Mouse (Mus musculus) stomach, postnatal 0 days (tissue): ENCODE measurements around the gene Nt5c1a. TPM values are rescaled to one million over a fixed set of nuclear protein-coding genes. Genes with fewer than 3 reads are reported as not detected.

ENCODE experiments used
- ATAC-seq: fragments of 200-750 bp; cut with Nextera tagmentation; 2 replicates; pipeline ENCODE4 v1.8.0; 2017; ENCODE audit not compliant: low FRiP score, low TSS enrichment
- DNase-seq: peaks from one replicate; pipeline ENCODE4 v3.0.0-alpha.2; 2016; ENCODE audit warnings: low spot score
- H3K27ac ChIP-seq: fragments of 300-500 bp; sonication (generic); replicated peaks from 2 replicates; pipeline ENCODE4 v1.5.1; 2014; ENCODE audit warnings: mild to moderate bottlenecking, control low read depth
- H3K27me3 ChIP-seq: fragments of 300-500 bp; sonication (generic); 2 replicates; pipeline ENCODE4 v1.6.1; 2014; ENCODE audit warnings: low read length; ENCODE audit not compliant: control insufficient read depth, insufficient read depth
- H3K36me3 ChIP-seq: fragments of 300-500 bp; sonication (generic); 2 replicates; pipeline ENCODE4 v1.6.1; 2014; ENCODE audit warnings: low read length, mixed read lengths; ENCODE audit not compliant: control insufficient read depth, insufficient read depth
- H3K4me1 ChIP-seq: fragments of 300-500 bp; sonication (generic); replicated peaks from 2 replicates; pipeline ENCODE4 v1.6.1; 2014; ENCODE audit warnings: antibody characterized with exemption; ENCODE audit not compliant: control insufficient read depth, insufficient read depth
- H3K4me2 ChIP-seq: fragments of 300-500 bp; sonication (generic); replicated peaks from 2 replicates; pipeline ENCODE4 v1.6.1; 2014; ENCODE audit warnings: low read depth, mild to moderate bottlenecking, control low read depth, moderate library complexity
- H3K4me3 ChIP-seq: fragments of 300-500 bp; sonication (generic); 2 replicates; pipeline ENCODE4 v1.5.1; 2014; ENCODE audit warnings: low read depth, low read length, control low read depth
- H3K9ac ChIP-seq: fragments of 300-500 bp; sonication (generic); 2 replicates; pipeline ENCODE4 v1.6.1; 2014; ENCODE audit warnings: mild to moderate bottlenecking, low read length, control low read depth, mixed read lengths
- H3K9me3 ChIP-seq: fragments of 300-500 bp; sonication (generic); 2 replicates; pipeline ENCODE4 v1.6.1; 2016; ENCODE audit warnings: low read length; ENCODE audit not compliant: control insufficient read depth
- CTCF ChIP-seq: IDR thresholded peaks from 2 replicates; pipeline ENCODE4 v1.5.1; 2016; ENCODE audit warnings: antibody characterized with exemption, low read depth, mild to moderate bottlenecking, moderate library complexity
- EP300 ChIP-seq: optimal IDR thresholded peaks from 2 replicates; pipeline ENCODE3; 2016; ENCODE audit warnings: antibody characterized with exemption
- WGBS: fragments of 180-500 bp; shearing (Covaris S2); extraction: QIAGEN DNeasy Blood & Tissue Kit; methylation state at CpG from one replicate; pipeline ENCODE4 v1.1.7; 2014; 5-methylcytosine and 5-hydroxymethylcytosine counted together
- polyA plus RNA-seq: library from polyadenylated mRNA; unstranded; fragments of >200 nt; fragmentation: Nextera tagmentation; extraction: Ambion mirVana; gene quantifications from 2 replicates; pipeline ENCODE4 v1.2.1, GENCODE M21; 2015

Gene Nt5c1a
- polyA plus RNA-seq, 1 experiment from 2014 or later: not detected

- Histone ChIP-seq H3K27ac (no peak overlapping the region), H3K36me3 (no peaks in the 10 kb centered on the region), H3K4me1 (no peaks in the 10 kb centered on the region), H3K9me3 (no peaks in the 10 kb centered on the region), H3K4me2 (no peak overlapping the region), H3K4me3 (no peak overlapping the region), H3K27me3 (no peaks in the 10 kb centered on the region), H3K9ac (no peak overlapping the region)
- 48% methylated on average over 7 of the region's 7 CpGs for WGBS
- no peak for DNase-seq
- no peak for TF ChIP-seq CTCF
- no peak for TF ChIP-seq EP300
- ATAC-seq: peak; percentile 43; the same call in 1 of the 2 replicates
Observed at GRCm38 (mm10) chr4:123247147-123247880, 46.0 kb downstream of the Nt5c1a start.

GRCm38 (mm10) chr4:123248971-123249567, 47.8 kb downstream of the Nt5c1a start:
- Histone ChIP-seq H3K9me3 (no peaks in the 10 kb centered on the region), H3K36me3 (no peaks in the 10 kb centered on the region), H3K9ac (no peak overlapping the region), H3K4me2 (no peak overlapping the region), H3K4me3 (no peak overlapping the region), H3K27ac (no peak overlapping the region), H3K27me3 (no peaks in the 10 kb centered on the region), H3K4me1 (no peaks in the 10 kb centered on the region)
- TF ChIP-seq CTCF (no peak), EP300 (no peak)
- DNase-seq (no peak), ATAC-seq (no peak; the same call in 1 of the 2 replicates)
- WGBS: 58% methylated on average over 7 of the region's 7 CpGs

- no peak overlapping the region for H3K9ac ChIP-seq
- DNase-seq (no peak), ATAC-seq (no peak)
- no peaks in the 10 kb centered on the region for H3K27me3 ChIP-seq
- H3K4me1 ChIP-seq: no peaks in the 10 kb centered on the region
- no peaks in the 10 kb centered on the region for H3K9me3 ChIP-seq
- H3K36me3 ChIP-seq: no peaks in the 10 kb centered on the region
- no peak overlapping the region for H3K4me3 ChIP-seq
- H3K27ac ChIP-seq: no peak overlapping the region
- TF ChIP-seq CTCF (no peak), EP300 (no peak)
- no peak overlapping the region for H3K4me2 ChIP-seq
- WGBS: 78% methylated on average over 5 of the region's 5 CpGs
Observed at GRCm38 (mm10) chr4:123252214-123252613, 50.9 kb downstream of the Nt5c1a start.

- H3K4me2 ChIP-seq: no peak overlapping the region
- H3K4me3 ChIP-seq: no peak overlapping the region
- no peaks in the 10 kb centered on the region for H3K36me3 ChIP-seq
- TF ChIP-seq EP300 (no peak), CTCF (peak; percentile 91)
- no peaks in the 10 kb centered on the region for H3K4me1 ChIP-seq
- H3K9ac ChIP-seq: no peak overlapping the region
- H3K27ac ChIP-seq: no peak overlapping the region
- no peaks in the 10 kb centered on the region for H3K9me3 ChIP-seq
- DNase-seq (no peak), ATAC-seq (0 out of 2 replicates have a peak, but pooled peaks have one; percentile 53)
- 12% methylated on average over 5 of the region's 5 CpGs for WGBS
- no peaks in the 10 kb centered on the region for H3K27me3 ChIP-seq
Observed at GRCm38 (mm10) chr4:123254617-123255016, 53.3 kb downstream of the Nt5c1a start.

- Histone ChIP-seq H3K4me3 (no peak overlapping the region), H3K27ac (no peak overlapping the region), H3K4me1 (no peaks in the 10 kb centered on the region), H3K36me3 (no peaks in the 10 kb centered on the region), H3K4me2 (no peak overlapping the region), H3K9me3 (no peaks in the 10 kb centered on the region), H3K9ac (no peak overlapping the region), H3K27me3 (no peaks in the 10 kb centered on the region)
- TF ChIP-seq CTCF (no peak), EP300 (no peak)
- ATAC-seq (no peak), DNase-seq (no peak)
- WGBS: 24% methylated on average over 8 of the region's 8 CpGs
Observed at GRCm38 (mm10) chr4:123260071-123260746, 58.9 kb downstream of the Nt5c1a start.
